Mouse (Mus musculus) T-helper 1 cell (primary cell): ENCODE data around the gene Cbr4.

Source experiments
- in situ Hi-C: fragments of 300-600 bp; cut with MboI, MseI; formaldehyde crosslinking; loops from one replicate; pipeline ENCODE4 v1.15.1; 2025; ENCODE audit warnings: high pct_unique_total_duplicates

The Cbr4 gene

DNA sequence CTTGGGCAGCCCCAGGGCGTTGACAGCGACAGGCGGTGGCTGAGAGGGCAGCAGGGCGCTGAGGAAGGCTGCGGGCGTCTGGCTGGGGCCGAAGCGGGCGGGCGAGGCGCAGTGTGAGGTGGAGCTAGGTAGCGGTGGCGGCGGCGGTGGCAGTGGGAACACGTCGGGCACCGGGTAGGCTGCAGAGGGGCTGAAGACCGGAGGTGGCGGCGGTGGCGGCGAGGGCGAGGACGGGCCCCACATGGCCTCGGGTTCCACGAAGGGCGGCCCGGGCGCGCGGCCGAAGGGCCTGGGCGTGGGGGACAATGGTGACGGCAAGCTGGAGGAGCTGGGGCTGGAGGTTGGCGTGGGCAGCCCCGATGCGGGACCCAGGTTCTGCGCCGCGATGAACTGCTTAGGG, 62.1 kb downstream of the Cbr4 start:
- in situ Hi-C loops, result no loop called here

DNA sequence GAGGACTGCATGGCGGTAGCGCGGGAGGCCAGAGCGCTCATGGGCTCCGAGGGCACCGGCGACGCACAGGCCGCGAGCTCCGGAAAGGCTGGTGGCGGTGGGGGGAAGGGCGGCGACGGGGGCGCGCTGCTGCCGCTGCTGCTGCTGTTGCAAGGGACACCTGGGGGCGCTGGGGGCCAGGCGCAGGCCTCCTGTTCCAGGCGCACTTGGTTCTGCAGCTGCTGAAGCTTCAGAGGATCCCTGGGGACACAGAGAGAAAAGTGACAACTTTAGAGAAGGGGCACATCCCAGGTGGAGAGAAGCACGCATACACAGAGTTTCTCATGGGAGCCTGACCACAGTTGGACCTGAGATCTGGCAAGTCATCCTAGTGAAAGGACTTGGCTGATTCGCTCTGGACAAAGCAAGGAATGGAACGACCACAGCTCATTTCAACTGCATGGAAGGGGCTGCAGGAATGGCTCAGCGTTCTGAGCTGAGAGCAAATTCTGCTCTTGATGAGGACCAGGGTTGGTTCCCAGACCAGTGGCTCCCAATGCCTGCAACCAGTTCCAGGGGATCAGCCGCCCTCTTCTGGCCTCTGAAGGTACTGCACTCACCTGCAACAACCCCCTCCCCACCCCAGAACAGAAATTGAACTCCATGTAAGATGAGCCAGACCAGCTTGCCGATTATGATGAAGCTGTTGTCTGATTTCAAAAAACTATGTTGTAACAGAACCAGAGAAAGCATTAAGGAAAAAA, 62.6 kb downstream of the Cbr4 start:
- in situ Hi-C loops, result no loop called here

DNA sequence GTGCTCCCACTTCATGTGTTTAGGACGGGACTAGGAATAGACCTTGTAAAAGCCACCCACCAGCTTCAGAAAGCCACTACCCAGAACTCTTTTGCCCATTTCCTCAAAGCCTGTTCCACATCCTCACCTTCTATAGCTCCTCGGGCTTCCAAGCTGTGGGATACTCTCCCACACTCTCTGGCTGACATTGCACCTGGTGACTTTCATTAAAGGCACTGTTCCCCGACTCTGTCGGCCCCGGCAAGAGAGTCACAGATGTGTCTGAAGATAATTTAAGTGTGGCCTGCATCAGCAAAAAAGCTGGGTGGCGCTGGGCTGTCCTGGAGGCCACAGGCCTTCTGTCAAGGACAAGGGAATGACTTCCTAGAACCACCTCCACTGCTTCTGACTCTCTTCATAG, 64.7 kb downstream of the Cbr4 start:
- in situ Hi-C loops, result no loop called here

DNA sequence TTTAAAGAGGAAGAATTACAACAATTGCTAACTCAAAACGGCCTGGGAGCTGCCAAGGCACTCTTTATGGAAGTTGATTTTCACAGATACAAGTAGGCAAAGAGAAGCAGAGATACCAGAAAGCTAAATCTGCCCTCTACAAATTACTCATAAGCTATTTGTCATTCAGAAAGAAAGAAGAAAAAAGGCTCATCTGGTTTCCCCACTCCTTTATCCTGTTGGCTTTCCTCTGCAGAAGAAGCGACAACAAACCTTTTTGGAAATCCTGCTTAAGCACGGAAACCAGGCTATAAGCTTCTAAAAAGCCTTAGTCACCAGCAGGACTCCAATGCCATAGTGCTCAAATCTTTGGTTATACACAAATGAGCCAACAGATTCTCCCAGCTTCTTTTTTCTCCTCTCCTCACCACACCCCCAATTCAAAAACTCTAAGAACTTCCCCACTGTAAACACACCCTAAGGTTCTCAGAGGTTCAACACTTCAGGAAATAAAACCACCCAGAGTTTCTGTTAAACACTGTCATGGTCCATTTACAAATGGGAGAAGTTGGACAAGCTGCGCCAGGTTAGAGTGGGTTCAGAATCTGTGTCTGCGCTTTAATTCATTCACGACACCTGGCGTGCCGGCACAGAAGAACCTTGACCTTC, 65.3 kb downstream of the Cbr4 start:
- in situ Hi-C loops, result no loop called here

DNA sequence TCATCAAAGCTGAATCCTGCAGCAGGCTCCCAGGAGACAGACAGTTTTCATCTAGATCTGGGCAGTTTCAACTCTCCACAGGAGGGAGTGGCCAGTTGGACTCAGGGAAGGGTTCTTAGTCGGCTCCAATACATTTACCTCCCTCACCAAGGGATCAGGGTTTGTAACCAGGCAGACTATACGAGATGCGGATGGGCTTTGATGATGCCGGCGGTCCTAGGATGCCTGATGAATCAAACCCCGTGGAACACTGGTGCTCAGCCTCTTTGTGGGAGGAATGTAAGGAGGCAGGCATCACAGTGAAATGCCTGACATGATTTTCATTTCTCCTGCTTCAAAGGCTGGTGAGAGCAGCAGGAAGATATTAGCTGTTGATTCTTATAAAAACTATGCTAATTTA, 67.8 kb downstream of the Cbr4 start:
- in situ Hi-C loops, result no loop called here

DNA sequence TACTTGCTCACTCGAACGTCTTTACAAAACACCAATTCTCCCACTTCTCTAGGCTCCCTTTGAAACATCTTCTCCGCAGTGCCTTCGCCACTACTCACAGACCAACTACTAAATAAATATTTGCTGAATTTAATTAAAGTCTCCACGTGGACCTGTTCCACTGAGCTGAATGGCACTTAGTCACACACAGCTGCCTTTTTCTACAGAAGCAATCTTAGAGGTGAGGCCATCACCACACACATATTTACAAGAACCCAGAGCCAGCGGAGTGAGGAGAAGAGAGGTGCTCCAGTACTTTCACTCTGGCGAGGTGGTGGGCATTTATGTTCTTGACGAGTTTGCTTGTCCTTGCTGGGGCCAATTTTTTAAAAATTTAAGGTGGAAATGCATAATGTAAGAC, 68.7 kb downstream of the Cbr4 start:
- in situ Hi-C loops, result no loop called here
